Mouse (Mus musculus): ENCODE data around the gene Lingo1.

The Lingo1 gene

GRCm38 (mm10) chr9:56681950-56682349 lies 114.3 kb downstream of the Lingo1 start:
- DNase-seq (ENCODE audit: low read depth, low spot score): no peak

GRCm38 (mm10) chr9:56678929-56679681 lies 117.2 kb downstream of the Lingo1 start:
- DNase-seq (ENCODE audit: low read depth, low spot score): no peak

GRCm38 (mm10) chr9:56675696-56676095 lies 120.6 kb downstream of the Lingo1 start:
- no peak for DNase-seq (ENCODE audit: low read depth, low spot score)

- no peak for DNase-seq (ENCODE audit: low read depth, low spot score)
Measured at GRCm38 (mm10) chr9:56669605-56670221, 126.6 kb downstream of the Lingo1 start.

- DNase-seq (ENCODE audit: low read depth, low spot score): no peak
Measured at GRCm38 (mm10) chr9:56664136-56664535, 132.1 kb downstream of the Lingo1 start.

- no peak for DNase-seq (ENCODE audit: low read depth, low spot score)
Measured at GRCm38 (mm10) chr9:56662946-56663345, 133.3 kb downstream of the Lingo1 start.

GRCm38 (mm10) chr9:56662405-56662804 lies 133.9 kb downstream of the Lingo1 start:
- DNase-seq (ENCODE audit: low read depth, low spot score): no peak

- DNase-seq (ENCODE audit: low read depth, low spot score): no peak
Measured at GRCm38 (mm10) chr9:56661217-56661840, 134.9 kb downstream of the Lingo1 start.

- no peak for DNase-seq (ENCODE audit: low read depth, low spot score)
Measured at GRCm38 (mm10) chr9:56658580-56658979, 137.7 kb downstream of the Lingo1 start.

- no peak for DNase-seq (ENCODE audit: low read depth, low spot score)
Measured at GRCm38 (mm10) chr9:56657996-56658398, 138.3 kb downstream of the Lingo1 start.

- DNase-seq (ENCODE audit: low read depth, low spot score): no peak
Measured at GRCm38 (mm10) chr9:56656766-56657542, 139.3 kb downstream of the Lingo1 start.

- no peak for DNase-seq (ENCODE audit: low read depth, low spot score)
Measured at GRCm38 (mm10) chr9:56655167-56655566, 141.1 kb downstream of the Lingo1 start.

GRCm38 (mm10) chr9:56652551-56652950 lies 143.7 kb downstream of the Lingo1 start:
- DNase-seq (ENCODE audit: low read depth, low spot score): no peak

GRCm38 (mm10) chr9:56651586-56651985 lies 144.7 kb downstream of the Lingo1 start:
- no peak for DNase-seq (ENCODE audit: low read depth, low spot score)

GRCm38 (mm10) chr9:56646227-56647025 lies 149.8 kb downstream of the Lingo1 start:
- DNase-seq (ENCODE audit: low read depth, low spot score): no peak

- no peak for DNase-seq (ENCODE audit: low read depth, low spot score)
Measured at GRCm38 (mm10) chr9:56643474-56643873, 152.8 kb downstream of the Lingo1 start.

- DNase-seq (ENCODE audit: low read depth, low spot score): no peak
Measured at GRCm38 (mm10) chr9:56638226-56638905, 157.9 kb downstream of the Lingo1 start.

GRCm38 (mm10) chr9:56637403-56637857 lies 158.8 kb downstream of the Lingo1 start:
- DNase-seq (ENCODE audit: low read depth, low spot score): no peak

GRCm38 (mm10) chr9:56636766-56637402 lies 159.4 kb downstream of the Lingo1 start:
- no peak for DNase-seq (ENCODE audit: low read depth, low spot score)

- DNase-seq (ENCODE audit: low read depth, low spot score): peak; percentile 72
Measured at GRCm38 (mm10) chr9:56636214-56636613, 160.1 kb downstream of the Lingo1 start.

Measured in retina, adult 2 months (tissue).